Mouse (Mus musculus): Measurements from ENCODE around the gene Gm20388.

GRCm38 (mm10) chr8:120567731-120568130, 657.1 kb downstream of the Gm20388 start:
- TF ChIP-seq CTCF (IDR thresholded peaks at IDR 0.05; ENCODE audit: low read depth) (no peak), EP300 (optimal IDR thresholded peaks at IDR 0.05) (no peak)
